Mouse (Mus musculus): ENCODE results near the gene Chrne. TPM values are rescaled to one million over a fixed set of nuclear protein-coding genes. Genes with fewer than 3 reads are reported as not detected.
A peak's percentile ranks its signal among the peaks of the same experiment; 100 is the strongest.

Chrne gene
- polyA plus RNA-seq, 1 experiment = not detected

GRCm38 (mm10) chr11:70654923-70655570 lies 36.0 kb upstream of the Chrne start:
- Histone ChIP-seq H3K4me3 (ENCODE audit: insufficient read depth, low read depth, low read length) (peak overlapping the region; percentile 76), H3K27ac (replicated peaks; ENCODE audit: low read depth, low read length) (peak overlapping the region; percentile 79), H3K4me1 (ENCODE audit: control insufficient read depth, insufficient read depth, insufficient read length, low read length) (no peaks in the 10 kb centered on the region)

GRCm38 (mm10) chr11:70654198-70654922 lies 35.3 kb upstream of the Chrne start, which contains the start of gene Pfn1:
Gene Pfn1 (minus strand): TSS chr11:70654644.
- Histone ChIP-seq H3K4me1 (ENCODE audit: control insufficient read depth, insufficient read depth, insufficient read length, low read length) (no peaks in the 10 kb centered on the region), H3K27ac (replicated peaks; ENCODE audit: low read depth, low read length) (peak within 1 kb of the TSS; percentile 93), H3K4me3 (ENCODE audit: insufficient read depth, low read depth, low read length) (peak within 1 kb of the TSS; percentile 91)

DNA sequence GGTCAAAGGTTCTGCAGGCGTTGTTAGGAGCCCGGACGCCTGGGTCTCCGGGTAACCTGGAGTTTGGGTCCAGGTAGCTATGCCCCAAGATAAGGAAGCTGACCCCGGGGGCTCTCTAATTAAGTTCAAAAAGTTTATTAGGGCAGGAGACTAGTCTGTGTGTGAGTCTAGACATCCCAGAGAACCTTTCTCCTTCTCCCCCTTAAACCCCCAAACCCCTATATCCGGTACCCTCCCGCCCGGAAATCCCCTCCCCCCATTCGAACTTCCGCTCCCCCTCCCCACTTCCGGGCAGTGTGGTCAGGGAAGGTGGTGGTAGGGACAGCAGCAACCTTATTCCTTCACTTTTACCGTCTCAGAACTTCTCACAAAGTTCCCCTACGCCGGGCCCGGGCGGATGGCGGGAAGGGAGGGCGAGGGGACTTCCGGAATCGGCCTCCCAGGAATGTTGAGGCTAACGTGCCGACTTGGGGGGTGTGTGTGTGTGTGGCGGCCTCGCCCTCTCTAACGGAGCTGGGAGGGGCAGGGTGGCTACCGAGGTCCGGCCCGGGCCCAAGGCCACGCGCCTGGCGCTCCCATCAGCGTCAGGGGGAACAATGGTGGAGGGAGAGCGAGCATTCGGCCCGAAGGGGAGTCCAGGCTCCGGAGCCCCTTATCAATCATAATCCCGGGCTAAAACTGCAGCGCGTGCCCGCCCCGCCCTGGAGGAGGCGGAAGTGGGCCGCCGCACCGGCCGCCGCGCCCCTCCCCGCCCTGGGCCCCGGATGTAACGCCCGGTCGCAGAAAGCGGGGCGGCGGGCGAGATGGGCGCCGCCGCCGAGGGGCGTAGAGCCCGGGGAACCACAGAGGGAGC lies 34.6 kb upstream of the Chrne start:
- Histone ChIP-seq H3K4me1 (ENCODE audit: control insufficient read depth, insufficient read depth, insufficient read length, low read length) (no peaks in the 10 kb centered on the region), H3K4me3 (ENCODE audit: insufficient read depth, low read depth, low read length) (peak overlapping the region; percentile 91), H3K27ac (replicated peaks; ENCODE audit: low read depth, low read length) (peak overlapping the region; percentile 93)

DNA sequence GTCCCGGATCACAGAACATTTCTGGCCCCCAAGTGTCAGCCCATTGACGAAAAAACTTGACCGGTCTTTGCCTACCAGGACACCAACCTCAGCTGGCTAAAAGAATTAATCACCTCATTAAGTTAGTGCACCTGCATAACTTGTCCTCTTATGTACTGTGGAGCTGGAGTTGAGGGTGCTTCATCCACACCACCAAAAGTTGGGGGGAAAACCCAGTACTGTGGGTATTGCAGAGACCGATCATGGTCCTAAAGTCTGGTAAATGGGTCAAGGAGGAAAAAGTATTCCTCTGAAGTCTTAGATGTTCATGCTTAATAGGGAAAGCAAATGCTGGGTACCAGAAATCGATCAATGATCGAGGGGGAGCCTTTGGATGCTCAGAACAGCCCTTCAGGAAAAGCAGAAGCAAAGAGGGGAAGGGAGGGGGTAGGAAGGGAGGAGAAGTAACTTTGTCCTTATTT lies 33.9 kb upstream of the Chrne start:
- Histone ChIP-seq H3K27ac (replicated peaks; ENCODE audit: low read depth, low read length) (peak overlapping the region; percentile 65), H3K4me1 (ENCODE audit: control insufficient read depth, insufficient read depth, insufficient read length, low read length) (no peaks in the 10 kb centered on the region), H3K4me3 (ENCODE audit: insufficient read depth, low read depth, low read length) (peak overlapping the region; percentile 91)

GRCm38 (mm10) chr11:70652029-70652883 lies 33.2 kb upstream of the Chrne start:
- Histone ChIP-seq H3K4me3 (ENCODE audit: insufficient read depth, low read depth, low read length) (peak overlapping the region; percentile 91), H3K4me1 (ENCODE audit: control insufficient read depth, insufficient read depth, insufficient read length, low read length) (no peaks in the 10 kb centered on the region), H3K27ac (replicated peaks; ENCODE audit: low read depth, low read length) (peak overlapping the region; percentile 65; the same call in 1 of the 2 replicates)

DNA sequence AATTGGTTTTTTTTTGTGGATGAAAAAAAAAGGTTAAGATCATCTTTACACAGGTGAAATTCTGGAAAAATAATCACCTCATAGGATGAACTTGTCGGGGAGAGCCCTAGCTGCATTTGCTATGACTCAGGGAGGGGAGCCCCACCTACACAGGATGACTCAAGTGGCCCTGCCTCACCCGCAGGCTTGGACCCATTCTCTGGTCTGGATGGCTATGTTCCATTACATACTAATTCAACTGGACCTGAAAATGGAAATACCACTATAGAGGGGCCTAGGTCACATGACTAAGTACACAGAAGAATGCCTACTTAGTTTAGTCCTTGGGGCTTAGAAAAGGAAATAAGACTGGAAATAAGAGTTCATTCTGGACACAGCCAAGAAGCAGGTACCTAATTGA lies 32.4 kb upstream of the Chrne start:
- no peak overlapping the region for H3K27ac ChIP-seq (replicated peaks; ENCODE audit: low read depth, low read length)
- H3K4me1 ChIP-seq (ENCODE audit: control insufficient read depth, insufficient read depth, insufficient read length, low read length) = no peaks in the 10 kb centered on the region
- no peak overlapping the region for H3K4me3 ChIP-seq (ENCODE audit: insufficient read depth, low read depth, low read length)

DNA sequence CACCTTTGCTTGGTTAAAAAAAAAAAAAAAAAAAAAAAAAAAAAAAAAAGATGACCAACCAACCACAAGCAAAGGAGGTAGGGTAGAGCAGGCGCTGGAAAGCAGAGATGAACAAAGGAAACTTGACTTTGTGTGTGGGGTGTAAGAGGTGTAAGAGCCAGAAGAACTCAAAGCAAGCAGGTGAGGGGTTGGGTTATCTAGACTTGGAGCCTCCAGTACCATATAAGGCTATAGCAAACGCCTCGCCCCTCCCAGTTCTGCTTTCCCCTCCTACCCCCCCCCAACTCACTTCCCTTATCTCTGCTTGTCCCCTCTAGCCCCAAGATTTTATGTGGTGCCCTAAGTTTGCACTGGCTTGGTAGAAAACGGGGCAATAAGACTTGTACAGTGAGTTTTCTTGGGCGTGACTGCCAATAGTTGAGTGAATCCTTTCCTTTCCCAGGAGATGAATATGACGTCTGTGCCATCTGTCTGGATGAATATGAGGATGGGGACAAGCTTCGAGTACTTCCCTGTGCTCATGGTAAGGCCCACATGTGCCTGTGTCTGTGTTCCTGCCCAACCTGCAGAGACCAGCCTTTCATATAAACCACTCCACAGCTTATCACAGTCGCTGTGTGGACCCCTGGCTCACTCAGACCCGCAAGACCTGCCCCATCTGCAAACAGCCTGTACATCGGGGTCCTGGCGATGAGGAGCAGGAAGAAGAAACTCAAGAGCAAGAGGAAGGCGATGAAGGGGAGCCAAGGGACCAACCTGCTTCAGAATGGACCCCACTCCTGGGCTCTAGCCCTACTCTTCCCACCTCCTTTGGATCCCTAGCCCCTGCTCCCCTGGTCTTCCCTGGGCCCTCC lies 31.5 kb upstream of the Chrne start:
- peak overlapping the region; percentile 21 for H3K27ac ChIP-seq (replicated peaks; ENCODE audit: low read depth, low read length)
- H3K4me1 ChIP-seq (ENCODE audit: control insufficient read depth, insufficient read depth, insufficient read length, low read length) = peaks cover 8% of the 10 kb centered on the region
- peak overlapping the region; percentile 10; the same call in 1 of the 2 replicates for H3K4me3 ChIP-seq (ENCODE audit: insufficient read depth, low read depth, low read length)

- Histone ChIP-seq H3K4me1 (ENCODE audit: control insufficient read depth, insufficient read depth, insufficient read length, low read length) (peaks cover 8% of the 10 kb centered on the region), H3K27ac (replicated peaks; ENCODE audit: low read depth, low read length) (no peak overlapping the region), H3K4me3 (ENCODE audit: insufficient read depth, low read depth, low read length) (0 out of 2 replicates have a peak overlapping the region, but pooled peaks have one; percentile 1)
These were observed 30.2 kb upstream of the Chrne start for GRCm38 (mm10) chr11:70649185-70649734.

GRCm38 (mm10) chr11:70648512-70648911 lies 29.5 kb upstream of the Chrne start:
- H3K27ac ChIP-seq (replicated peaks; ENCODE audit: low read depth, low read length) = no peak overlapping the region
- H3K4me1 ChIP-seq (ENCODE audit: control insufficient read depth, insufficient read depth, insufficient read length, low read length) = peaks cover 8% of the 10 kb centered on the region
- peak overlapping the region; percentile 83 for H3K4me3 ChIP-seq (ENCODE audit: insufficient read depth, low read depth, low read length)

DNA sequence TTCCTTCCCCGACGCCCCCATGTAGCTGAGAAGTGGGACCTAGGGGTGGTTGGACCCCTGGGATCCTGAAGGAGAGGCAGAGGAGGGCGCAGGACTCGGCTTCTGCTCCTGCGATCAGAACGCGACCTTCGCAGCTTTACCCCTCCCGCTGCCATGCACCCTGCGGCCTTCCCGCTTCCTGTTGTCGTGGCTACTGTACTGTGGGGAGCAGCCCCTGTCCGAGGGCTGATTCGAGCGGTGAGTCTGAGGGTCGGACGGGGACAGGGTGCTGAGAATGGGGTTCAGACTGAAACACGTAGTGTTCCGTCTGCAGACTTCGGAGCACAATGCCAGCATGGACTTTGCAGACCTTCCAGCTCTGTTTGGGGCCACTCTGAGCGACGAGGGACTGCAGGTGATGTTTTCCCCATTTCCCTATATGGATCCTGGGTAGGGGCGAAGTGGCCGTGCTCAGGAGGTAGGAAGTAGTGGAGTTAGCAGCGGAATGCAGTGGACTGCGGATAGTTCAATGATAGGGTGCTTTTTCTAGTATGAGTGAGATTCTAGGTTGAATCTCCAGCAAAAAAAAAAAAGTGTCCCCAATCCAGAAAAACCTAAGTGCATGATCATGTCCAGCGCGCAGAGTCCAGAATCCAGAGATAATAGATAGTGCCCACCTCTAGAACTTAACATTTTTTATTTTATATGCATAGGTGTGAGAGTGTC lies 28.9 kb upstream of the Chrne start:
- Histone ChIP-seq H3K4me1 (ENCODE audit: control insufficient read depth, insufficient read depth, insufficient read length, low read length) (peaks cover 8% of the 10 kb centered on the region), H3K27ac (replicated peaks; ENCODE audit: low read depth, low read length) (peak overlapping the region; percentile 97), H3K4me3 (ENCODE audit: insufficient read depth, low read depth, low read length) (peak overlapping the region; percentile 83)

GRCm38 (mm10) chr11:70646691-70647650 lies 28.0 kb upstream of the Chrne start, which contains the start of the genes Rnf167 and Slc25a11:
Gene Rnf167 (plus strand): TSS chr11:70647235.
Gene Slc25a11 (minus strand): TSS chr11:70647479.
- Histone ChIP-seq H3K4me1 (ENCODE audit: control insufficient read depth, insufficient read depth, insufficient read length, low read length) (peaks cover 8% of the 10 kb centered on the region), H3K27ac (replicated peaks; ENCODE audit: low read depth, low read length) (peak within 1 kb of the TSS; percentile 97), H3K4me3 (ENCODE audit: insufficient read depth, low read depth, low read length) (peak within 1 kb of the TSS; percentile 97)

- H3K4me3 ChIP-seq (ENCODE audit: insufficient read depth, low read depth, low read length) = peak overlapping the region; percentile 97
- H3K27ac ChIP-seq (replicated peaks; ENCODE audit: low read depth, low read length) = peak overlapping the region; percentile 91; the same call in 1 of the 2 replicates
- H3K4me1 ChIP-seq (ENCODE audit: control insufficient read depth, insufficient read depth, insufficient read length, low read length) = peaks cover 8% of the 10 kb centered on the region
These were observed 27.2 kb upstream of the Chrne start for GRCm38 (mm10) chr11:70646259-70646555.
